Mouse (Mus musculus) v-Abl transformed pro-B cells (cell line): ENCODE measurements around the gene Vdr.

Experiments
- in situ Hi-C, 2 experiments: fragments of 400-800 bp; cut with MboI; formaldehyde crosslinking; loops; one replicate each; pipeline ENCODE4 v1.15.1; 2025; ENCODE audit not compliant: unreplicated experiment in 2 of 2

Vdr gene

DNA sequence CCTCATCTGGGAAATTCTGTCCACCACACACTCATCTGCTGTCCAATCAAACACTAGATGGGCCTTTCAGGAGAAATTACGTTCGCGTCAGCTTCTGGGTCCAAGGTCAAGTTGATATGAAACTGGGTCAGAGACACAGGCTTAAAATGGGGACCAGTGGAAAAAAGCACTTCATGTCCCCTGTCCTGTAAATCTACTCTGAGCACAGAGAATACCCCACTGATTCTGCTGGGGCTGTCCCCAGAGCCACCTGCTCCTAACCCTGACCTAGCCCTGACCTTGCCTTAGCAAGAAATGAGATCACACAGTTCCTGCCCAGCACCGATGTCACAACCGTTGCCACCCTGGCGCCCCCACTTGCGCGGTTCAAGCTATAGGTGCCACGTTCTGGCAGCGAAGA, 20.0 kb downstream of the Vdr start:
- in situ Hi-C loops: no loop called here

DNA sequence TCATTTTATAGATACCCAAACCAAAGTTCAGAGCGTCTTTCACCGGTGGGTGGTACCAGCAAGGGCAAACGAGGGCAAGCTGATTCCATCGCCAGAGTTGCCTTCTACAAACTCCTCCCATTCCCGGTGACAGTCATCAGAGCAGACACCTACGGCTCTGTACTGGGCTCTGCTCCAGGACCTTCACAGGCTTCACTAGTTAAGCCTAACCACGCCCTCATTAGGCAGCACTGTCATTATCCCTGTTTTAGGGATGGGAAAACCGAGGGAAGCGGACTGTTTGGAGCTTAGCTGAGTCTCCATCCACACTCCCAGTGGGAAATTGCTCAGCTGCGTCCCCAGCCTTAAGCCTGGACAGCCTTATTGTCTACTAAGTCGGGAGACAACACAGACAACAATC, 20.4 kb downstream of the Vdr start:
- in situ Hi-C loops: no loop called here

DNA sequence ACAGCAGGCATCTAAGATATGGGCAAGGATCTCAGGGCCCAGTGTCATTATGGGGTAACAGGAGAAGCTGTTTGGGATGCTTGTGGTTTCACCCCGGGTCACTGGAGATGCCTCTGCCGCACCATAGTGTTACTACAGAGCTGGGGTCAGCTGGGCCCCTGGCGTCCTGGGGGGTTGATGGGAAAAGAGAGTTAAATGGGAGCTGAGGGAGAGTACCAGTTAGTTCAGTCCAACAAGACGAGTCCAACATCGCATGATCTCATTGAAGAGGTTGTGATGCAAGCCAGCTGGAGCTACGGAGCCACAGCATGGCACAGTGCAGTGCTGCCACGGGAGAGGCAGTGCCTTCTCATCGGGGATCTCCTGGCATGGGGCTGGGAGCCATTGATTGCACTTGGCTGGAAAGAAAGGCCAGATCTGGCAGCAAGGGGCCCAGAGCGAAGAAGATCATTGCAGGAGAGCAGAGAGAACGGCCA, 22.9 kb downstream of the Vdr start:
- in situ Hi-C loops: no loop called here

DNA sequence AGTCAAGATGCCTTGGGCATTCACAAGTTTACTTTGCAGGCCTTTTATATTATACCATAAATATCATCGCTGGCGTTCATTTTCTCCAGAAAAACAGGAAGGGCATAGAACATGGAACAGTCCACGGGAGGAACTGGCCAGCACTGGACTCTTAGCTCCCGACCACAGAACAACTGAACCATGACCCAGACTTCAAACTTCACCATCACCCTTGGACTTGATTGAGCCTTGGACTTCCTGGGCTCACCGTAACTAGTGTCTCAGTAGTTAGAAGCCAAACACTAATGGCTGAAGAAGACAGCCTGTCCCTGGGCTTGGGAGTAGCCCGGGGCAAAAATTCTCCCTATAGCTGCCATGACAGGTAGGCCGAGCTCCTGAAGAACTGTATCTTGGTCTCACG, 29.0 kb downstream of the Vdr start:
- in situ Hi-C loops: no loop called here

DNA sequence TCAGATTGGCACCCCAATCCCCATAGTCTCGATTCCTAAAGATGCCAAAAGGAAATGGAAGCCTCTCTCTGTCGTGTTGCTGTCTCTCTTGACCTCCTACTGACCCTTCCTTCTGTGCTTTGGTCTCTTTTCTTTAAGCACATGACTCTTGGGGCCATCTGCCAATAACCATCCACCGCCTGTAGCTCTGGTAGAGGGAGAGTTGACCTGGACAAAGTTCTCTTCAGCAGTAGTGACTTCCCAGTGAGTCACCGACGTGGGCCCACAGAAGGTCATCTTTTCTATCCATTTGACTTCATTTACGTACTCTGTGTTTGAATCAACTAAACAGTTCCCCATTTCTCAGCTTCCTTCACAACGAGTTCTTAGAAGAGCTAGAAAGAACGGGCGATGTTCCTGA, 30.0 kb downstream of the Vdr start:
- in situ Hi-C loops: no loop called here

DNA sequence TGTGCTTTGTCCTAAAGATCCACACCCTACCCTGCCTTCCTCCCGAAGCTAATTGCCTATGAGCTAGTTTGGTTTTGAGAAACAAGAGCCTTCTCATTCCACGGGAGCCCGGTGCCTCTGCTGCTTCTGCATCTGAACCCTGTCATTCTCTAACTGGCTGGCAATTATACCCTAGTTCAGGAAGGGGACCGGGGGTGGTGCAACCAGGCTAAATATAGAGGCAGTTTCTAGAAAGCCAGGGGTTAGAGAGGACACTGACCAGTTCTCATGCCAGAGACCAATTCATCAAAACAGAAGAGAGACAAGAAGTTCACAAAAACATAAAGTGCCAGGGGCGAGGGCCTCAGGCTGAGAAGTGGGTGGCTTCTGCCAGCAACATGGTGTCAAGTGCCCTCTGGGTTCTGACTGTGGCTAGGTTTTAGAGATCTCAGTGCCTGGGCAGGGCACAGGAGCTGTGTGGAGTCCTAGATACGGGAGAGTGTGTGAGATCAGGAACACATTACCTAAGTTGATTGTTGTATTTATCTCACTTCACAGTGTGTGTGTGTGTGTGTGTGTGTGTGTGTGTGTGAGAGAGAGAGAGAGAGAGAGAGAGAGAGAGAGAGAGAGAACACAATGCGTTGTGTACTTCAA, 31.6 kb downstream of the Vdr start:
- in situ Hi-C loops: loop anchor here in 1 of 2 experiments (5.0 kb wide), 1 partner anchor 63 kb away; no protein-coding TSS in a partner anchor

DNA sequence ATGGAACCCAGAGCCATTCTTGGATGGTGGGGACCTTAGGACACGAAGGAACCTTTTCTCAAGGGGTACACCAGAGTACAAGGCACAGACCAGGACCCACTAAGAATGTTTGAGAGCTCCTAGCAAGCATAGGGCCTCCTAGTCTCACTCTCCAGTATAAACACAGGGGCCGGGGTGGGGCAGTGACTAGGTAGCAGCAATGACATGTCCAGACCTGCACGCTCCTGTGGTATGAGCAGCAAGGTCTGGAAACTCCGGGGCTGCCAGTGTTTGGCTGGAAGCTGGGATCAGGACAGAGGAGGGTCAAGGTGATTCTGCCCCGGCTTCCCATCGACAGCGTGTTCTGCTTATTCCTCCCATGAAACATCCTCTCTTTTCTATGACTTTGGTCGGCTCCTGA, 34.6 kb downstream of the Vdr start:
- in situ Hi-C loops: loop anchor here in 1 of 2 experiments (5.0 kb wide), 1 partner anchor 67 kb away; no protein-coding TSS in a partner anchor

DNA sequence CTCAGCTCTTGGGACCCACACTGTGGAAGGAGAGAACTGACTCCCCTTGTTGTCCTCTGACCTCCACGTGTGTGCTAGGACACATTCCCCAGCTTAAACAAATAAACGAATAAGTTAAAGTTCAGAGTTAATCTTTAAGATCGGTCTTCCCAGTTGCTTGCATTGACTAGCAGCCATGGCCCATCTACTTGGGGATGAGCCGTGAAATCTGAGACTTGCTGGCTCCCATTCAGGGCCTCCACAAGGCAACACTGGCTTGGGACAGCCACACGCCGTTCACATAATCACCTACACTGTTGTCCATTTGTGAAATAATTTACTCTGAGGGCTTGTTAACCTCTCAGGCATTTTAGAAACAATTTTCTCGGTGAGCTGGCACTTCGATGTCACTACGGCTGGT, 36.7 kb downstream of the Vdr start:
- in situ Hi-C loops: loop anchor here (25.0 kb wide), 2 partner anchors 289 to 514 kb away; partner anchors contain the start of genes Asb8 (in 1 of the 2), Ccdc184 (in 1 of the 2) and Olfr283 (in 1 of the 2)

DNA sequence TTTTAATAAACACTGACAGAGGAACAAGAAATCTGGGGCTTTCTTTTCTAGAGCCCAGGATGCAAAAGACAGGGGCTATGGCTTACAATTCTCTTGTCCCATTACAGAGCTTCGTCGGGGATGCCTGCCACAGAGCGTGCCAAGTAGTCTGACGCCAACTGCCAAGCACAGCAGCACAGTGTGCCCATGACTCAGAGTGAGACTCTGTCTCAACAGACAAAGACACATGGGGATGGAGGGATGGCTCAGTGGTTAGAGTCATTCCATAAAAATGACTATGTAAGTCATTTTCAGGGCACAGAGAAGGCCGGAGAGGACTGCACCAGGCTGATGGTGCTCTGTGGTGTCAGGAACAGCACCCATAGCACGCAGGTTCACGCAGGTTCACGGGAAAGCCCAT, 38.3 kb downstream of the Vdr start:
- in situ Hi-C loops: loop anchor here (25.0 kb wide), 2 partner anchors 290 to 515 kb away; partner anchors contain the start of genes Asb8 (in 1 of the 2), Ccdc184 (in 1 of the 2) and Olfr283 (in 1 of the 2)

DNA sequence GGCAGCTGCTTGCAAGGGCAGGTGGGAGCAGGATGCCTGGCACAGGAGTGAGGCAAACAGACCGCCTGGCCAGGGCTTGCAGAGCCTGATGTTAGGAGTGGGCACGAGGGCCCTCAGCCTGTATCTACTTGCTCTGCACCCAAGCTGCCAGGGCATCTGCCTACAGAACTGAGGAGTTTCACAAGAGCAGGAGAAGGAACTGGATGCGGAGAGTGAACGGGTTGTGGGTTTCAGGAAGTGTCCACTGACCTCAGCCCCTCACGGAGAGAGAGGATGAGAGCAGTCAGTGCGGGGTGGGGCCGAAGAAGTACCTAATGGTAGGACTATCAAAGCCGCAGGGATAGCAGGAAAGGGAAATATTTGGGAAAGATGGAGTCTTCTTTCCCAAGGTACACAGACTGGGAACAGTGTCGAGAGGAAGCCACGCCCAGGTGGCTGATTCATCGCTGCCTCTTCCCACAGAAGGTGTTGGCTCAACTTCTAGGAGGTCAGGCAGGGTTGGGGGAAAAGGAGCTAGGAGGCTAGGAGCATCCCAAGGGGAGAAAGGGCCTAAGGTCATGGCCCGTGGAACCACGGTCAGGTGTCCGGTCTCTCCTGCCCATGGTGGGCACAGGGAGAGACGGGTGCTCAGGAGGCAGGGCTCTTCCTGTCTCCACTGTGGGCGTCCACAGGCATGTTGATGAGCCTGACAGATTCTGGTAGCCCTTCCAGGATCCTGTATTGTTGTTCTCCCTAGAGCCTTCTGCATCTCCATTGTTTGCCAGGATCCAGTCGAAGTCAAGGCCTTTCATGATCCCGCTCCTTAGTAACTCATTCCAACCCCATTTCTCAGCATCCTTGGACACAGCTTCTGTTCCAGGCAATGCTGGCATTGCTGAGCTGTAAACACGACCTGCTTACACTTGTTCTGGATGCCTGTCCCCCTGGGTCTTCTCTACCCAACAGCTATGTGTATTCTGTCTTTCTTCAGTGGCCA, 39.1 kb downstream of the Vdr start:
- in situ Hi-C loops: loop anchor here (25.0 kb wide), 2 partner anchors 291 to 516 kb away; partner anchors contain the start of genes Asb8 (in 1 of the 2), Ccdc184 (in 1 of the 2) and Olfr283 (in 1 of the 2)

DNA sequence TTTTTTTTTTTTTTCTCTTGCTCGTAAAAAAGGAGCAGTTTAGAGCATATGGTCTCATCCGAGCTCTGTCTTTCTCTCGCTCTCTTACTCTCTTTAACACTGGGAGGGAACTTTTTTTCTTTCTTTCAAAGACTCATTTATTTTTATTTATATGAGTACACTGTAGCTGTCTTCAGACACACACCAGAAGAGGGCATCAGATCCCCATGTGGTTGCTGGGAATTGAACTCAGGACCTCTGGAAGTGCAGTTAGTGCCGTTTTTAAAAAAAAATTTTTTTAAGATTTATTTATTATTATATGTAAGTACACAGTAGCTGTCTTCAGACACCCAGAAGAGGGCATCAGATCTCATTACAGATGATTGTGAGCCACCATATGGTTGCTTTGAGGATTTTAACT, 40.3 kb downstream of the Vdr start:
- in situ Hi-C loops: loop anchor here (25.0 kb wide), 2 partner anchors 292 to 517 kb away; partner anchors contain the start of genes Asb8 (in 1 of the 2), Ccdc184 (in 1 of the 2) and Olfr283 (in 1 of the 2)

DNA sequence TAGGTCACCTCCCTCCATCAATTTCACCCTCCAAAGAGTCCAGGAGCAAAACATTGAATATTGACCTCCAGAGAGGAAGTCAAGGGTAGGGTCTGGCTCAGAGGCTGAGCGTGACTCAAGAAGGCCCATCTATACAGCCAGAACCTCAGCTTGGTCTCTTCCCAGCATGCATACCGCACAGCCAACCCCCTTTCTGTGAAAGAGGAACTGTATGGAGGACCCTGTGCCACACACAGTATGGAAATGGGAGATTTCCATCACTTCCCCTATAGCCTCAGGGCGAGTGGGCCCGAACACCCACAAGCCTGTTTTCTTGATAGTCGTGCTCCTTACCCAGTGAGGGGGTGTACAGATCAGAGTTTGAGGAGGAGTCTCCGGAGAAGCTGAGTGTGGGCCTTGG, 41.4 kb downstream of the Vdr start:
- in situ Hi-C loops: loop anchor here (10.0 to 25.0 kb wide), 4 partner anchors 76 to 518 kb away; partner anchors contain the start of genes Asb8 (in 1 of the 2), Ccdc184 (in 1 of the 2) and Olfr283 (in 1 of the 2)

DNA sequence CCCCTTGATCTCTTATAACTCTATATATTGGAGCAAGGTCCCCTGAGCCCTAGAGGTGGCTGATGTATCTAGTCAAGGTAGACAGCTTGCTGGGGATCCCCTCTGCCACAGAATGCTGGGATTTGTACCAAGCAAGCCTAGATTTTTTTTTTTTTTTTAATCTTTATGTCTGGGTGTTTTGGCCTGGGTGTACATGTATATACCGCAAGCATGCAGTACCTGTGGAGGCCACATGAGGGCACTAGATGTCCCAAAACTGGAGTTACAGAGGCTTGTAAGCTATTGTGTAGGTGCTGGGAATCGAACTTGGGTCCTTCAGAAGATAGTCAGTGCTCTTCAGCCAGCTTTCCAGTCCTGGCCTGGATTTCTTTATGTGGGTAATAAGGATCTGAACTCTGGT, 44.4 kb downstream of the Vdr start:
- in situ Hi-C loops: loop anchor here (10.0 to 25.0 kb wide), 4 partner anchors 79 to 521 kb away; partner anchors contain the start of genes Asb8 (in 1 of the 2), Ccdc184 (in 1 of the 2) and Olfr283 (in 1 of the 2)

DNA sequence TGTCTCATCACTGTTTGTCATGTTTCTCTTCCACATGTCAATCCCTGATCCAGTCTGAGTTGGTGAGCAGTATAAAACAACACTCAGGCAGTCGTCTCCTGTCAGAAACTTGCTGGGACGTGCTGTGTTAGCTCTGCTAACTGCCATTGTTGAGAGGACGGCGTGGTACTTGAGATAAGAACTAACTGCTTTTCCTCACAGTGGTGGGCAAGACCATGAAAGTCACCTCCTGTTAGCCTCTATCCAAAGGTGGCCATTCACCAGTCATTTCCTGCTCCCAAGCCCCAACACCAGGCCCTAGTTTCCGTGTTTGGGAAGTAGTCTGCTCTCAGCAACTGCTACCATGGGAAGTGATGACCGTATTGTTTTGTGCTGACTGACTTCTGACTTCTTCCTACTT, 45.3 kb downstream of the Vdr start:
- in situ Hi-C loops: loop anchor here (10.0 to 25.0 kb wide), 4 partner anchors 80 to 522 kb away; partner anchors contain the start of genes Asb8 (in 1 of the 2), Ccdc184 (in 1 of the 2) and Olfr283 (in 1 of the 2)

DNA sequence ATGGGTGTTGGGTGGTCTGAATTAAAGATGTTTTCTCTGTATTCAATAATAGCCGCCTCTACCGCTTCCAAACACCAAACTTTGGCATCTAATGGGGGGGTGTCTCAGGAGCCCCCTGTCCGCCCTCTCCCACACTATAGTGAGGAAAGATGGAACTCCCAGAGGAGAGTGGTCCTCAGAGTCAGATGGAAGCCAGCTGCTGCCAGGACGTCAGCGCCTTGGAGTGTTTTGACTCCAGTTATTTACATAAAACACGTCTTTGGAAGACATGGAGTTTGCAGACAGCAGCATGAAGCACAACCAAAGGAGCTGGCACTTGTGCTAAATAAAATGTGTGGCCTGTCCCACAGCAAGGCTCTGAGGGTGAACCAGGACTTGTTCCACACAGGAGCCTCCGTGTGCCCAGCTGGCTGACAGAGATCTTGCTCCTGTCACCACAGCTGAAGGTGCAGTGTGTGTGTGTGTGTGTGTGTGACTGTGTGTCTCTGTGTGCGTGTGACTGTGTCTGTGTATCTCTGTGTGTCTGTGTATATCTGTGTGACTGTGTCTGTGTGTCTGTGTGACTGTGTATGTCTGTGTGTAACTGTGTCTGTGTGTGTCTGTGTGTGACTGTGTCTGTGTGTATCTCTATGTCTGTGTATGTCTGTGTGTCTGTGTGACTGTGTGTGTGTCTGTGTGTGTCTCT, 45.9 kb downstream of the Vdr start:
- in situ Hi-C loops: loop anchor here (10.0 to 25.0 kb wide), 4 partner anchors 80 to 523 kb away; partner anchors contain the start of genes Asb8 (in 1 of the 2), Ccdc184 (in 1 of the 2) and Olfr283 (in 1 of the 2)

DNA sequence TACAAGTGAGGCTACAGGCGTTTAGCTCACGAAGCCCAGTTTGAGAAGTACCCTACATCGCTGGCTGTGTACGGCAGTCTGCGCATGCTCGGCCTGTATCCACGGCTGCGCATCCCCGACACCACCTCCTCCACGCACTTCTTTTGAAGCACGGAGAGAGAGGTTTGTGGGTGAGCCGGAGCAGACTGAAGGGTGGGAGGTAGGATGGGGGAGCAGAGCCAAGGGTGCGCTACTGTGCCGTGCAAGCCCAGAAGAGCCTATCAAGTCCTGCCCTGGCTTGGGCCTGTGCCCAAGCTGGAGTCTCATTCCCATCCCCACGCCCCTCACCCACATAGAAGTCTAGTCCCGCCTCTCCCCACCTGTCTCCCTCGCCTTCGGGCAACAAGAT, 46.9 kb downstream of the Vdr start:
- in situ Hi-C loops: loop anchor here (10.0 to 25.0 kb wide), 4 partner anchors 81 to 524 kb away; partner anchors contain the start of genes Asb8 (in 1 of the 2), Ccdc184 (in 1 of the 2) and Olfr283 (in 1 of the 2)

DNA sequence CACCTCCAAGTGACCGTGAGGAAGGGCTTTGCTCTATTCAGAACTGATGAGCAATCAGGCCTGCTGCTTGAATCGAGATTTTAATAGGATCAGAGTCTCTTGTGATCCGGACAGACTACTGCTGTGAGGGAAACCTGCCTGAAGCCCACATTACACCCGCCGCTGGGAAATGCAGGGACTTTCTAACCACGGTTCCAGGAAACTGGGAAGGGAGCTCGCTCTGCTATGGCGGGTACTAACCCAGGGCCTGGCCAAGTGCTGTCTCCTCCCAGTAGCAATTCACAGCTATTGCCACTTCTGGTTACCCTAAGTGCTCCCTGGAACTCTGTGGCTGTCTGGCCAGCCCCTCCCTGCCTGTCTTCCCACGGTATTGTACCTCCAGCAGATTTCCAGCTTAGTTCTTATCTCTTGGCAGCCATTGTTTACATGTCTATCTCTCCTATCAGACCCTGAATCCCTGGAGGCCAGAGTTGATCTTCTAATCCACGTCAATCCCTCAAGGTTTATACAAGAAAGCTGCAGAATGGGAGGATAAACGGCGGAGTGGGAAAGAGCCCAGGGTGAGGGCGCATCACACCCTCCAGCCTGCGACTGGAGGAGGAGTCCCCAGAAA, 47.4 kb downstream of the Vdr start:
- in situ Hi-C loops: loop anchor here (10.0 to 25.0 kb wide), 4 partner anchors 82 to 524 kb away; partner anchors contain the start of genes Asb8 (in 1 of the 2), Ccdc184 (in 1 of the 2) and Olfr283 (in 1 of the 2)

DNA sequence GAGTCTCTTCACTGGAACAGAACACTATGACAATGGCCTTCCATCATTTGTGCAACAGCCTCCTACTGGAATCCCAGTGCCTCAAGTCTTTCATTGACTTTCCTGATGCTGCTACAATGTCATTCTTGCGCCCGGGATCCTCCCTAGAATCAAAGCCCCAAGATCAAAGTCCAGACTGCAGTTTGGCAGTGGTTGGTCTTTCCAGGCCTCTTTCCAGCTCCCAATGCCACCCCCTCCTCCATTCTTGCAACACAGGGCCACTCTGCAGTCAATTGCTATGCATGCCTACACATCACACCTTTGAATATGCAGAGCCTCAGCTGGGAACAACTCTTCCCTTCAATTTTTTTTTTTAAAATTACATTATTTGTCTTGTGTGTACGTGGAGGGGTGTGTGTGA, 50.1 kb downstream of the Vdr start:
- in situ Hi-C loops: loop anchor here (10.0 to 25.0 kb wide), 4 partner anchors 84 to 527 kb away; partner anchors contain the start of genes Asb8 (in 1 of the 2), Ccdc184 (in 1 of the 2) and Olfr283 (in 1 of the 2)

DNA sequence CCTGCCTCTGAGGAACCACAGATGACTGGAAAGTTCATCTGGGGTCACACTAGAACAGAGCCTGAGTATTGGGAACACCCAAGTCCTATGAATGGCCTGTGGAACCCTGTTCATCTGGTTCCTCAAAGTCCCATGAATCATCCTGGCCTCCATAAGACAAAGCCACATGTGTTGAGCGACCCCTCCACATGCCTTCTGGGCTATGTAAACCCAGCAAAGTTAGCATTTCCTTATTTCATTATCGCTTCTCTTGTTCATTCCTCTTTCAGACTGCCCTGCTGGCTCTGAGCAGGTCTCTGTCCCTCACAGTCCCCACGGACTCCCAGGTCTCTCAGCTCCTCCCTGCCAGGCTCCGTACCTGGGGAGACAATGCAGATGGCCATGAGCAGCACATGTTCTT, 52.0 kb downstream of the Vdr start:
- in situ Hi-C loops: loop anchor here (10.0 to 25.0 kb wide), 4 partner anchors 296 to 664 kb away; partner anchors contain the start of genes Asb8 (in 1 of the 2), Ccdc184 (in 1 of the 2) and Olfr283 (in 1 of the 2)
